Mouse (Mus musculus) embryonic fibroblast, embryonic 13.5 days (primary cell): ENCODE results near the gene C77080. TPM values are rescaled to one million over a fixed set of nuclear protein-coding genes. Genes with fewer than 3 reads are reported as not detected.

Source experiments
- H3K27ac ChIP-seq: 2 replicates; pipeline ENCODE4 v1.5.1; 2012; ENCODE audit warnings: low read length, control low read depth, inconsistent platforms; ENCODE audit not compliant: insufficient read depth
- H3K4me1 ChIP-seq: 2 replicates; pipeline ENCODE4 v1.6.1; 2011; ENCODE audit warnings: low read length; ENCODE audit not compliant: control insufficient read depth, insufficient read depth
- H3K4me3 ChIP-seq: 2 replicates; pipeline ENCODE4 v1.5.1; 2011; ENCODE audit warnings: mild to moderate bottlenecking, control low read depth, low read length; ENCODE audit not compliant: insufficient read depth
- CTCF ChIP-seq: IDR thresholded peaks from 2 replicates; pipeline ENCODE4 v1.5.1; 2011; ENCODE audit warnings: mild to moderate bottlenecking, control low read depth, low read length, moderate library complexity, borderline replicate concordance; ENCODE audit not compliant: insufficient read depth
- POLR2A ChIP-seq: IDR thresholded peaks from 2 replicates; pipeline ENCODE4 v1.6.1; 2011; ENCODE audit warnings: low read depth, mild to moderate bottlenecking, control low read depth, low read length, moderate library complexity
- polyA plus RNA-seq: library from polyadenylated mRNA; stranded (reverse); fragments of >200 nt; gene quantifications from 2 replicates; pipeline ENCODE4 v1.2.4, GENCODE M21; 2011; ENCODE audit warnings: low read depth; ENCODE audit not compliant: missing spikeins, insufficient read length

C77080 gene
- polyA plus RNA-seq, 1 experiment = 7.0 TPM

DNA sequence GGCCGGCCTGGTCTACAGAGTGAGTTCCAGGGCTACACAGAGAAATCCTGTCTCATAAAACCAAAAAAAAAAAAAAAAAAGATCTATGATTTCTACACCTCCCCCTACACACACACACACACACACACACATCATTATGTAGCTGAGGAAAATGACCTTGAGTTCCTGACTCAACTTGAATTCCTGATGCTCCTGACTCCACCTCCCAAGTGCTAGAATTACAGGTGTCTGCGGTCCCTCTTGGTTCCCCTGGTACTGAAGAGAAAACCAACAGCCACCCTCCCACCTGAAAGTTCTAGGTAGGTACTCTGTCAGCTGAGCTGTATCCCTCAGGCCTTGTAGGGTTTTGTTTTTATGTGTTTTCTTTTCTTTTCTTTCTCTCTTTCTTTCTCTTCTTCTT lies 8.7 kb downstream of the C77080 start:
- H3K27ac ChIP-seq = no peak overlapping the region
- no peak for TF ChIP-seq POLR2A
- no peak overlapping the region for H3K4me3 ChIP-seq
- H3K4me1 ChIP-seq = 0 out of 2 replicates have a peak, but pooled peaks cover 2% of the 10 kb centered on the region

DNA sequence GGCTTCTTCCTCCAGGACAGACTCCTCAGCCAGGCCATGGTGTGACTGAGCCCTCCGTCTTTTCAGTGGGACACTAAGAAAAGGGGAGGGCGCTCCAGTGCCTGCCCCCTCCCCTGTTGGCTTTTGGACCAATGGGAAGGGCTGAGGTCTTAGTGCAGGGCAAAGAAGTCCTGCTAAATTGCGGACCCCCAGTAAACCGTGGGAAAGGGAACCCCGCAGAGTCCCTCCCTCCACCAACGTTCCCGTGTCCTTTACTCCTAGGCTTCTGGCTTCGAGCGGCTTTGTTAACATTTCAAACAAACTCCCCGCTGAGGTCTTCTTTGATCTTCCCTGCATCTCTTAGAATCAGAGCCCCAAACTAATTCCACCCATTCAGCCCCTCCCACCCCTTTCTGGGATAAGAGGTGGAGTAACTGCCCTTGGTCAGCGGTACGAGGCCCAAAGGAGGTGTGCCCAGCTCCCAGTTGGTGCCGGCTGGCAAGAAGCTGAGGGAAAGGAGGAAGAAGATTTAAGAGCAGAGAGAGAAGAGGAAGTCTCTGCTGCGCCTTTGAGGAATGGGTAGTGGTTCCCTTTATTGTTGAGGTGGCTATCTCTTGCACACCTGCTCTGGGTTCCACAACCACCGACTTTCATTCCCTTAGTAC lies 9.6 kb downstream of the C77080 start:
- Histone ChIP-seq H3K4me3 (no peak overlapping the region), H3K4me1 (0 out of 2 replicates have a peak, but pooled peaks cover 2% of the 10 kb centered on the region), H3K27ac (no peak overlapping the region)
- TF ChIP-seq POLR2A = no peak
- TF ChIP-seq CTCF = no peak

DNA sequence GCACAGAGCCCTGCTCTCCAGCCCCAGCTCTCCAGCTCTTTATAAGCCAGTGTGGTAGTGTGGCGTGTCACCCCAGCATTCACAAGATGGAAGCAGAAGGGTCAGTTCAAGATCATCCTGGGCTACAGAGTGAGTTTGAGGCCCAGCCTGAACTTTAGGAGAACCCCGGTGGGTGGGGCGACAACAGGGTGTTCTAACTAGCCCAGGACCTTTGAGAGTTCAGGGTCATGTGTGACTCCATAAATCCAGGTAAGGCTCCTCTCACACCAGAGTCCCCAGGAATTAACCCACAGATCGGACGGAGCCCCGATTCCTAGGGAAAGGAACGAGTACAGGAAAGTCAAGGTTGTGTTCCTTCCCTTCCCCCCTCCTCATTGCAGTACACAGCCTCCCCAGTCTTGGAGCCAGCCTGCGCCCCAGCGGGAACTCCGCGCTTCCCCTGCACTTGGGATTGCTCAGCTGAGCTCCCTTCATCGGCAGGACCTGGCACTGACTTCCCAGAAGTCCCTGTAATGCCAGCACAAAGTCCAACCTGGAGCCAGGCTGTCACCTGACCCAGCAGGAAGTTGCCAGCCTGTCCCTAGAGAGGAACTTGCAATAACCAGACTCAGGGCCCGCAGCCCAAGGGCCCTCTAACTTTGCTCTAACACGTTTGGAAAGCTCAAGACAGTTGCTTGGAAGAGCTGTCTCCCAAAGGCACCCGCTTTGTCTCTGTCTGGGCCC lies 10.3 kb downstream of the C77080 start:
- Histone ChIP-seq H3K27ac (no peak overlapping the region), H3K4me3 (no peak overlapping the region), H3K4me1 (0 out of 2 replicates have a peak, but pooled peaks cover 2% of the 10 kb centered on the region)
- no peak for TF ChIP-seq POLR2A
- no peak for TF ChIP-seq CTCF

GRCm38 (mm10) chr4:129249288-129249687 lies 11.9 kb downstream of the C77080 start:
- no peak overlapping the region for H3K4me3 ChIP-seq
- H3K4me1 ChIP-seq = 0 out of 2 replicates have a peak, but pooled peaks cover 2% of the 10 kb centered on the region
- no peak overlapping the region for H3K27ac ChIP-seq
- TF ChIP-seq POLR2A (no peak), CTCF (no peak)

GRCm38 (mm10) chr4:129248243-129248767 lies 12.9 kb downstream of the C77080 start:
- TF ChIP-seq POLR2A (no peak), CTCF (no peak)
- Histone ChIP-seq H3K4me3 (peak overlapping the region; percentile 51), H3K4me1 (0 out of 2 replicates have a peak, but pooled peaks cover 2% of the 10 kb centered on the region), H3K27ac (no peak overlapping the region)

DNA sequence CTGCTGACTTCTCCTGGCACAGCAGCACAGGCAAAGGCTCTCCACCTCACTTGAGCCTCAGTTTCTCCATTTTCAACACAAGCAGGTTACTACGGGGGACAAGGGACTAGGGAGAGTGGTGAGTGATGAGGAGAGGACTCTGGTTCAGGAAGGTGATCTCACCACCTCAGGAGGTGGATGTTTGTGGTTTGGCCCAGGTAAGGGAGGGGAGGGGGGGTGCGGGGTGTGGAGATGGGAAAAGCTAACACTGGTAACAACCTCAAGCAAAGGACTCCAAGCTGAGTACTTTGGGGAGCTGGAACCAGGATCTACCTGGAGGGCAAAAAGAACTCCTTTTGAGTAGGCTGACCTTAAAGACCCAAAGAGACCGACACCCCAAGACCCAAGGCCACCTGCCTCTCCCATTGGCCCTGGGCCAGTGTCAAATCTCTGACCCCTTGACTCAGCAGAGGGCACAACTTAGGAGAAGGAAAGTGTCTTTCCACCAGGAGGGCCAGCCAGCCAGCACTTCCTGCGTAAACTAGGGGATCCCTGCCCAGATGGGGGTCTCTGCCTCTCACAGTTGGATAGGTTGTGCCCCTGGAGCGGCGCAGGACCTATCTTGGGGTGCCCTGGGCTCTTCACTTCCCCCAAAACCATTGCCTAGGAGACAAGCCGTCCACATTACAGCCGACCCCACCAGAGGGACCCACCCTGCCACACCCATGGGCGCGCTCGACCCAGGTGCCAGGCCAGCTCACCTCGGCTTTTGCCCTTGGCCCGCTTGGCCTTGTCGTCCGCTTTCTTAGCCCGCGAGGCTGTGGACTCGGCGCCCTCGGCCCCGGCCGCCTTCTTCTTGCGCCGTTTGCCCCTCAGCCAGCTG lies 13.6 kb downstream of the C77080 start:
- TF ChIP-seq POLR2A (no peak), CTCF (no peak)
- Histone ChIP-seq H3K27ac (no peak overlapping the region), H3K4me1 (no peaks in the 10 kb centered on the region), H3K4me3 (peak overlapping the region; percentile 51)

GRCm38 (mm10) chr4:129246360-129247301 lies 14.6 kb downstream of the C77080 start:
- no peaks in the 10 kb centered on the region for H3K4me1 ChIP-seq
- TF ChIP-seq CTCF = no peak
- no peak for TF ChIP-seq POLR2A
- H3K4me3 ChIP-seq = no peak overlapping the region
- no peak overlapping the region for H3K27ac ChIP-seq

DNA sequence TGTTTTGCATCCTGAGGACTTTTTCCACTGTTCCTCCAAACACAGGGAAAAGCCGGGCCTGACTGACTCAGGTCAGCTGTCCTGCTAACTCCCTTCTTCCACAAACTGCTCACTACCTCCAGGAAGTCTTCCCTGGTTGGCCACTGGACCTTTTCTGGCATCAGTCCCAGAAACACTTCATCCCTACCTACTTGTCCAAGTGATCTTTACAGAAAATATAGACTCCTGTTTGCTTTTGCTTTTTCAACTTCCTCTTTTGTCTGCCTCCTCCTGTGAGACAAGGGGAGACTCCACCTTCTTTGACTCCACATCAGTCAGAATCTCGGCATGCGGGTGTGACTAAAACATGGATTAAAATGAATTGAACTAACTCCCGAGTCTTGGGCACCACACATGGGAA lies 16.4 kb downstream of the C77080 start:
- no peak overlapping the region for H3K27ac ChIP-seq
- H3K4me3 ChIP-seq = no peak overlapping the region
- TF ChIP-seq CTCF = no peak
- TF ChIP-seq POLR2A = no peak
- H3K4me1 ChIP-seq = no peaks in the 10 kb centered on the region

DNA sequence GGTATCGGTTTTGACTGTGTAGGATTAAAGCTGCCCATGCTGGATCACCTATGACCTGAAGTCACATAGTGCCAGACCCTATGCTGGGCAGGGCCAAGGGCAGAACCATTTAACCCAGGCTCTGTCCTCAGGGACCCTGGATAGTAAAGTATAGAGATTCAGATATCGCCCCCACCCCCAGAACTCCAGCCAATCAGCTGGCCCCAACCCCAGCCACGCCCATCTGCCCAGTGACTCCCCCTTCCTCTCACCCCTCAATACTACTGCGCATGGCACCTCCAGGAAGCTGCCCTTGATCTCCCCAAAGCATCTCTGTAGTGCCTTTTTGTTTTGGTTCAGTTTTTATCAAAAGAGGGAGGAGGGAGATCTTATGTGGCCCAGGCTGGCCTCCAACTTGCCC lies 18.4 kb downstream of the C77080 start:
- H3K4me1 ChIP-seq = 0 out of 2 replicates have a peak, but pooled peaks cover 3% of the 10 kb centered on the region
- H3K27ac ChIP-seq = no peak overlapping the region
- TF ChIP-seq POLR2A = no peak
- no peak for TF ChIP-seq CTCF
- H3K4me3 ChIP-seq = no peak overlapping the region
